Mouse (Mus musculus) gastrocnemius, postnatal 36 days (tissue): ENCODE data around the gene Gm2696. TPM values are rescaled to one million over a fixed set of nuclear protein-coding genes. Genes with fewer than 3 reads are reported as not detected.
A peak's percentile ranks its signal among the peaks of the same experiment; 100 is the strongest.

Source experiments
- DNase-seq, 2 experiments: peaks; one replicate each; pipeline ENCODE4 v3.0.0; 2022
- intact Hi-C: fragments of 180-260 bp; cut with DNase I; formaldehyde crosslinking; loops from one replicate; pipeline ENCODE4 v1.15.1; 2025
- total RNA-seq, 2 experiments: library from RNA; stranded (reverse); gene quantifications; 2 replicates each; pipeline ENCODE4 v1.2.3; 2021

The Gm2696 gene
- total RNA-seq, 2 experiments from 2014 or later, result not detected

GRCm38 (mm10) chr10:77846503-77846902 is 32.0 kb downstream of the Gm2696 start, which contains the start of gene Gm36176:
TSS of gene Gm36176 (plus strand) at chr10:77846803.
- intact Hi-C loops, result no loop called here
- DNase-seq, result no peak

GRCm38 (mm10) chr10:77846961-77847360 is 32.5 kb downstream of the Gm2696 start:
- DNase-seq, result no peak
- intact Hi-C loops, result no loop called here

GRCm38 (mm10) chr10:77847538-77847937 is 33.1 kb downstream of the Gm2696 start:
- intact Hi-C loops, result no loop called here
- no peak for DNase-seq

GRCm38 (mm10) chr10:77852559-77852958 is 38.1 kb downstream of the Gm2696 start, which contains the start of gene Gm10318:
TSS of gene Gm10318 (plus strand) at chr10:77852859.
- no peak for DNase-seq
- intact Hi-C loops, result no loop called here

- DNase-seq, result no peak
- intact Hi-C loops, result no loop called here
Measured at GRCm38 (mm10) chr10:77861675-77862074, 47.2 kb downstream of the Gm2696 start, which contains the start of gene Gm3285. TSS of gene Gm3285 (plus strand) at chr10:77861975.

GRCm38 (mm10) chr10:77864067-77864761 is 49.7 kb downstream of the Gm2696 start:
- intact Hi-C loops, result no loop called here

GRCm38 (mm10) chr10:77864762-77865143 is 50.3 kb downstream of the Gm2696 start:
- no peak for DNase-seq
- intact Hi-C loops, result no loop called here

More at GRCm38 (mm10) chr10:77864067-77864761, 49.7 kb downstream of the Gm2696 start:
- DNase-seq, result no peak

- no peak for DNase-seq
- intact Hi-C loops, result no loop called here
Measured at GRCm38 (mm10) chr10:77867546-77867945, 53.1 kb downstream of the Gm2696 start.

GRCm38 (mm10) chr10:77869651-77870050 is 55.2 kb downstream of the Gm2696 start:
- intact Hi-C loops, result no loop called here
- no peak for DNase-seq

- peak in 1 of 2 experiments; percentile 14 for DNase-seq
- intact Hi-C loops, result loop anchor here (5.0 kb wide), 1 partner anchor 252 kb away; no protein-coding TSS in a partner anchor
Measured at GRCm38 (mm10) chr10:77878985-77879384, 64.5 kb downstream of the Gm2696 start.

GRCm38 (mm10) chr10:77880305-77880704 is 65.8 kb downstream of the Gm2696 start:
- intact Hi-C loops, result loop anchor here (10.0 kb wide), 1 partner anchor 356 kb away; no protein-coding TSS in a partner anchor
- DNase-seq, result no peak

- no peak for DNase-seq
- intact Hi-C loops, result loop anchor here (10.0 kb wide), 1 partner anchor 358 kb away; no protein-coding TSS in a partner anchor
Measured at GRCm38 (mm10) chr10:77882553-77882952, 68.1 kb downstream of the Gm2696 start.

Other genes starting within 250 kb of the Gm2696 start
- gene Pttg1ip, start 233.0 kb upstream of the Gm2696 start, total RNA-seq, result 10 to 100 TPM; 26.6 to 30.1 TPM
- gene Sumo3, start 208.6 kb upstream of the Gm2696 start, total RNA-seq, result 10 to 100 TPM; 33.3 to 40.1 TPM
- 1 to 10 TPM; 7.5 to 8.6 TPM for gene Gm49325, start 208.5 kb upstream of the Gm2696 start, total RNA-seq
- gene Ube2g2, start 192.4 kb upstream of the Gm2696 start, total RNA-seq, result 10 to 100 TPM; 80.7 to 86.5 TPM
- gene Tspear, start 128.1 kb upstream of the Gm2696 start, total RNA-seq, result not detected
- gene Gm19402, start 123.9 kb upstream of the Gm2696 start, total RNA-seq, result not detected
- not detected for gene Gm9508, start 117.4 kb upstream of the Gm2696 start, total RNA-seq
- not detected for gene Gm10272, start 108.1 kb upstream of the Gm2696 start, total RNA-seq
- not detected for gene Gm10024, start 103.2 kb upstream of the Gm2696 start, total RNA-seq
- not detected for gene Gm10142, start 98.9 kb upstream of the Gm2696 start, total RNA-seq
- not detected for gene Krtap12-1, start 94.1 kb upstream of the Gm2696 start, total RNA-seq
- not detected for gene Gm10100, start 88.2 kb upstream of the Gm2696 start, total RNA-seq
- not detected for gene Gm18596, start 72.0 kb upstream of the Gm2696 start, total RNA-seq
- gene Gm9736, start 63.3 kb upstream of the Gm2696 start, total RNA-seq, result not detected
- gene Gm3233, start 55.0 kb upstream of the Gm2696 start, total RNA-seq, result not detected
- not detected for gene Gm3238, start 43.4 kb upstream of the Gm2696 start, total RNA-seq
- gene Gm7138, start 37.7 kb upstream of the Gm2696 start, total RNA-seq, result not detected
- gene Gm3250, start 32.1 kb upstream of the Gm2696 start, total RNA-seq, result not detected
- not detected for gene Gm7137, start 26.5 kb upstream of the Gm2696 start, total RNA-seq
- not detected for gene Gm9639, start 19.6 kb upstream of the Gm2696 start, total RNA-seq
- not detected for gene Gm19668, start 15.5 kb upstream of the Gm2696 start, total RNA-seq
- gene Gm9507, start 2.8 kb upstream of the Gm2696 start, total RNA-seq, result not detected
- gene Krtap10-4, start 12.4 kb downstream of the Gm2696 start, total RNA-seq, result not detected
- not detected for gene Krtap10-10, start 21.3 kb downstream of the Gm2696 start, total RNA-seq
- gene Gm36176, start 32.1 kb downstream of the Gm2696 start, total RNA-seq, result not detected
- not detected for gene Gm10318, start 38.2 kb downstream of the Gm2696 start, total RNA-seq
- gene Gm3285, start 47.3 kb downstream of the Gm2696 start, total RNA-seq, result not detected
- gene Lrrc3, start 87.9 kb downstream of the Gm2696 start, total RNA-seq, result under 1 TPM; 0.08 to 0.17 TPM
- gene Trpm2, start 155.9 kb downstream of the Gm2696 start, total RNA-seq, result under 1 TPM; 0.10 to 0.89 TPM
- 1 to 10 TPM; 3.1 to 4.5 TPM for gene 1810043G02Rik, start 163.8 kb downstream of the Gm2696 start, total RNA-seq
- gene Pfkl, start 195.4 kb downstream of the Gm2696 start, total RNA-seq, result 1 to 10 TPM; 6.0 to 8.6 TPM
- not detected for gene Dnmt3l, start 227.3 kb downstream of the Gm2696 start, total RNA-seq
- gene Aire, start 228.9 kb downstream of the Gm2696 start, total RNA-seq, result not detected